Mouse (Mus musculus) embryonic fibroblast, embryonic 13.5 days (primary cell): Measurements from ENCODE around the gene Tapbpl.

Experiments used
- CTCF ChIP-seq: IDR thresholded peaks from 2 replicates; pipeline ENCODE4 v1.5.1; 2011; ENCODE audit warnings: mild to moderate bottlenecking, control low read depth, low read length, moderate library complexity, borderline replicate concordance; ENCODE audit not compliant: insufficient read depth
- POLR2A ChIP-seq: IDR thresholded peaks from 2 replicates; pipeline ENCODE4 v1.6.1; 2011; ENCODE audit warnings: low read depth, mild to moderate bottlenecking, control low read depth, low read length, moderate library complexity

DNA sequence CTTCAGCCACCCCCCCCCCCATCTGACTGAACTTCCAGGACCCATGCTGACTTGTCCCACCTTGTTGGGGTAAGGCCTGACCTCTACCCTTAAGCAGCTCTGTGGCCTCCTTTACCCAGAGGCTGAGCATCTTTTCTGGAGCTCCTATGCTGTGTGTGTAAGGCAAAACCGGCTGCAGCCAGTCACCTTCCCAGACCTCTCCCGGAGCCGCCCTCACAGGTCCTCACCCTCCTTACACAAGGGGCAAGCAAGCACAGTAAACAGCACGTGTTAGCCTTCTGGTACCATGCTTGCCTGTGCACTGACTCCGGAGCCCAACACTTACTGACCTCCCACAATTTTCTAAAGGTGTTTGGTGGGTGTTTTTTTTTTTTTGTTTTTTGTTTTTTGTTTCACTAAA lies 56.2 kb downstream of the Tapbpl start:
- TF ChIP-seq CTCF (no peak), POLR2A (no peak)
